Mouse (Mus musculus) heart, embryonic 13.5 days (tissue): ENCODE data around the gene Elfn2. TPM values are rescaled to one million over a fixed set of nuclear protein-coding genes. Genes with fewer than 3 reads are reported as not detected.

Source experiments
- ATAC-seq: fragments of 200-750 bp; cut with Nextera tagmentation; 2 replicates; pipeline ENCODE4 v1.8.0; 2017; ENCODE audit warnings: moderate TSS enrichment; ENCODE audit not compliant: insufficient number of reproducible peaks, low FRiP score, low TSS enrichment; ENCODE audit errors: extremely low read depth
- H3K27ac ChIP-seq: fragments of 300-500 bp; sonication (generic); replicated peaks from 2 replicates; pipeline ENCODE4 v1.5.1; 2015; ENCODE audit warnings: moderate library complexity, mild to moderate bottlenecking, inconsistent platforms
- H3K27me3 ChIP-seq: fragments of 300-500 bp; sonication (generic); replicated peaks from 2 replicates; pipeline ENCODE4 v1.6.1; 2015; ENCODE audit warnings: mild to moderate bottlenecking, inconsistent platforms
- H3K36me3 ChIP-seq: fragments of 300-500 bp; sonication (generic); 2 replicates; pipeline ENCODE4 v1.6.1; 2015; ENCODE audit warnings: mild to moderate bottlenecking, inconsistent platforms
- H3K4me1 ChIP-seq: fragments of 300-500 bp; sonication (generic); 2 replicates; pipeline ENCODE4 v1.6.1; 2015; ENCODE audit warnings: inconsistent platforms
- H3K4me2 ChIP-seq: fragments of 300-500 bp; sonication (generic); 2 replicates; pipeline ENCODE4 v1.6.1; 2015; ENCODE audit warnings: inconsistent platforms, mild to moderate bottlenecking, moderate library complexity
- H3K4me3 ChIP-seq: fragments of 300-500 bp; sonication (generic); 2 replicates; pipeline ENCODE4 v1.5.1; 2015; ENCODE audit warnings: moderate library complexity, mild to moderate bottlenecking, inconsistent platforms
- H3K9ac ChIP-seq: fragments of 300-500 bp; sonication (generic); 2 replicates; pipeline ENCODE4 v1.6.1; 2015; ENCODE audit warnings: inconsistent platforms, mild to moderate bottlenecking, moderate library complexity
- H3K9me3 ChIP-seq: fragments of 300-500 bp; sonication (generic); 2 replicates; pipeline ENCODE4 v1.6.1; 2016; ENCODE audit warnings: inconsistent platforms
- WGBS: fragments of 180-500 bp; shearing (Covaris S2); methylation state at CpG from one replicate; pipeline ENCODE4 v1.1.7; 2015; ENCODE audit warnings: mixed read lengths; 5-methylcytosine and 5-hydroxymethylcytosine counted together
- polyA plus RNA-seq: library from polyadenylated mRNA; unstranded; fragments of >200 nt; fragmentation: Nextera tagmentation; extraction: Ambion mirVana; gene quantifications from 2 replicates; pipeline ENCODE4 v1.2.1, GENCODE M21; 2015

Elfn2 gene
- polyA plus RNA-seq, 1 experiment from 2014 or later, result 0.03 TPM

DNA sequence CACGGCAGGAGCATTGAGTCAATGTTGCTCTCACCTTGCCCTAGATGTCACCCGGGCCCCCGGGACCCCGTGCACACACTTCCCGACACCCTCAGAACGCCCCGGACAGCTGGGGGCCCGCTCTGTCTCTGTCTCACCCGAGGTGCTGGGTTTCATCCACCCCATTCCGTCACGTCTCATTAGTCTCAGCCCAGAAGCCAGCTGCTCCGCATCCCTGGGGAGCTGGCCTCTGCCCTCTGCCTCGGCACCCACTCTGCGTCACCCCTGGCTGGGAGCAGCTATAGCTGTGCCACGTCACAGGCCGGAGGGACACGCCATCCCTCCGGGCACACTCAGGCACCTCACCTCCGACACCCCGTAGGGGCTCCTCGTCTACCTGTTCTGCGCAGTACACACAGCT is 38.3 kb downstream of the Elfn2 start:
- ATAC-seq, result no peak
- no peaks in the 10 kb centered on the region for H3K36me3 ChIP-seq
- 77% methylated on average over 22 of the region's 22 CpGs for WGBS
- H3K27me3 ChIP-seq, result peaks cover 78% of the 10 kb centered on the region
- peaks cover 25% of the 10 kb centered on the region for H3K4me1 ChIP-seq
- H3K9ac ChIP-seq, result no peak overlapping the region
- no peak overlapping the region for H3K27ac ChIP-seq
- no peak overlapping the region for H3K4me2 ChIP-seq
- no peak overlapping the region for H3K4me3 ChIP-seq
- H3K9me3 ChIP-seq, result no peaks in the 10 kb centered on the region

DNA sequence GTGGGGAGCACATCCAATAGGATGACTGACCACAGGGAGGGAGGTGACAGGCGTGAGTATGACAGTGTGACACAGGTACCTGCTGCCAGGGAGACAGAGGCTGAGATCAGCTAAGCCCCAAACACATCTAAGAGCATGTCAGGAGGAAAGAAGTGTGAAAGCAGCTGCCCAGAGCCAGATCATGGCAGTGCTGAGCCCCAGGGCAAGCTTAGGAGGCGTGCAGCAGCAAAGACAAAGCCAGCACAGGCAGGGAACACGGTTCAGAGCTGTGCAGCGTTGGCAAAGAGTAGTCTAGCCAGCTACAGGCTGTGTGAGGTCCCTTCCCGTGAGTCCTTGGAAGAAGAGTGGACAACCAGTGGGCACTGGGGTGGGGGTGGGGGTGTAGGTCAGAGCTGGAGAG is 40.9 kb downstream of the Elfn2 start:
- H3K4me3 ChIP-seq, result no peak overlapping the region
- no peak overlapping the region for H3K9ac ChIP-seq
- H3K27ac ChIP-seq, result no peak overlapping the region
- H3K4me2 ChIP-seq, result no peak overlapping the region
- 56% methylated on average over 5 of the region's 5 CpGs for WGBS
- no peaks in the 10 kb centered on the region for H3K36me3 ChIP-seq
- ATAC-seq, result no peak
- peaks cover 78% of the 10 kb centered on the region for H3K27me3 ChIP-seq
- no peaks in the 10 kb centered on the region for H3K9me3 ChIP-seq
- peaks cover 29% of the 10 kb centered on the region for H3K4me1 ChIP-seq

- Histone ChIP-seq H3K27me3 (peaks cover 78% of the 10 kb centered on the region), H3K4me3 (no peak overlapping the region), H3K9ac (no peak overlapping the region), H3K27ac (no peak overlapping the region), H3K36me3 (no peaks in the 10 kb centered on the region), H3K9me3 (no peaks in the 10 kb centered on the region), H3K4me1 (peaks cover 35% of the 10 kb centered on the region), H3K4me2 (no peak overlapping the region)
- ATAC-seq, result no peak
- 33% methylated on average over 9 of the region's 9 CpGs for WGBS
Observed at GRCm38 (mm10) chr15:78677015-78677414, 41.6 kb downstream of the Elfn2 start.

- ATAC-seq, result no peak
- no peak overlapping the region for H3K4me3 ChIP-seq
- H3K4me1 ChIP-seq, result peaks cover 35% of the 10 kb centered on the region
- no peak overlapping the region for H3K27ac ChIP-seq
- WGBS, result 38% methylated on average over 6 of the region's 6 CpGs
- H3K36me3 ChIP-seq, result no peaks in the 10 kb centered on the region
- no peak overlapping the region for H3K4me2 ChIP-seq
- no peaks in the 10 kb centered on the region for H3K9me3 ChIP-seq
- peaks cover 86% of the 10 kb centered on the region for H3K27me3 ChIP-seq
- H3K9ac ChIP-seq, result no peak overlapping the region
Observed at GRCm38 (mm10) chr15:78674912-78675412, 43.6 kb downstream of the Elfn2 start.

- 68% methylated on average over 19 of the region's 19 CpGs for whole genome bisulfite sequencing
- no peak for ATAC-seq
- H3K9me3 ChIP-seq, result no peaks in the 10 kb centered on the region
- no peak overlapping the region for H3K4me3 ChIP-seq
- no peak overlapping the region for H3K4me2 ChIP-seq
- peaks cover 91% of the 10 kb centered on the region for H3K27me3 ChIP-seq
- peaks cover 42% of the 10 kb centered on the region for H3K4me1 ChIP-seq
- H3K27ac ChIP-seq, result no peak overlapping the region
- no peak overlapping the region for H3K9ac ChIP-seq
- H3K36me3 ChIP-seq, result no peaks in the 10 kb centered on the region
Observed at GRCm38 (mm10) chr15:78673436-78673835, 45.1 kb downstream of the Elfn2 start.

DNA sequence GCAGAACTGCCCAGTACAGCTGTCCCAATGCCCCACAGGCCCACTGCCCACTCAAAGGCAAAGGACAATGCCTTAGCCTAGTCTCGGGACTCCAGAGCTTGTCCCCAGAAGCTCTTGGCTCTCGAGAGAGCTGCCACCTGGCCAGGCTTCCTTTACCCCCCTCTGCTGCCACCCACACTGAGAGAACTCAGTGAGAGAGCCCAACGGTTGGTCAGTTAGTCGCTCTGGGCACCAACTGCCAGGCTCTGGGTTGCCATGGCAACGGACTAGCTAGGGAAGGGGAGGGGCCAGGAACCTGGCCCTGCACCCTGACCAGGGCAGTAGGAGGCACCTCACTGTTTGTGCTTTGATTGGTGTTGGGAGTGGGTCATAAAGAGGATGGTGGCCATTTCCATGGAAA is 48.2 kb downstream of the Elfn2 start:
- no peak for ATAC-seq
- peaks cover 88% of the 10 kb centered on the region for H3K27me3 ChIP-seq
- H3K9ac ChIP-seq, result no peak overlapping the region
- no peak overlapping the region for H3K4me3 ChIP-seq
- peaks cover 24% of the 10 kb centered on the region for H3K4me1 ChIP-seq
- H3K27ac ChIP-seq, result no peak overlapping the region
- WGBS, result 39% methylated on average over 5 of the region's 5 CpGs
- no peaks in the 10 kb centered on the region for H3K9me3 ChIP-seq
- no peak overlapping the region for H3K4me2 ChIP-seq
- H3K36me3 ChIP-seq, result no peaks in the 10 kb centered on the region

DNA sequence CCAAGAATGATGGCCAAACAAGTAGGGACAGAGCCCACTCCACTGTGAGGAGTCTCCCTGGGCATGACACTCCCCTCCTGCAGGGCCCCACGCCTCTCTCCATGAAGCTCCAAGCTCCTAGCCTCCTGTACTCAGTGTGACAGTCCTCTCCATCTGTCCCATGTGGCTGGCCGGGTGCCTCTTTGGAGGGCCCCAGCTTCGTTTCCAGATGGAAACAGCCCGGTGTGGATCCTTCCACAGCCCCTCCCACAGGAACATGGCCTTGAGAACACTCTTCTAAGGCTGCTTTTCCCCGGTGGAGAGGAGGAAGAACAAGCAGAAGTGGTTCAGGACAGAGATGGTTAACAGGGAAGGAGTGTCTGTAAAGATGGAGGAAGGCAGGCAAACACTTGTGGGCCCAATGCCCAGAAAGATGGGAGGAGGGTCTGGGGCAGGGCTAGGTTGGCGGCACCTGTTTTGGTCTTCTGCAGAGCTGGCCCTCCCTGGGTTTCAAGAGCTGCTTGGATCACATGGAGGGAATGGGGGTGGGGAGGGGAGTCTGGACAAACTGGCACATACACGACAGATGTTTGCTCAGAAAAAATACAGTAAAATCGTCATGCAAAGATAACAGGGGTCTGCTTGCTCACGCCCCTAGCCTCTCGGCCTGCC is 49.2 kb downstream of the Elfn2 start:
- H3K27ac ChIP-seq, result no peak overlapping the region

GRCm38 (mm10) chr15:78664268-78664667 is 54.3 kb downstream of the Elfn2 start:
- WGBS, result 37% methylated on average over 5 of the region's 5 CpGs
- Histone ChIP-seq H3K4me3 (no peak overlapping the region), H3K27ac (no peak overlapping the region), H3K27me3 (peaks cover 47% of the 10 kb centered on the region), H3K4me1 (peaks cover 2% of the 10 kb centered on the region; the same call in 1 of the 2 replicates), H3K4me2 (no peak overlapping the region), H3K9me3 (no peaks in the 10 kb centered on the region), H3K36me3 (no peaks in the 10 kb centered on the region), H3K9ac (no peak overlapping the region)
- ATAC-seq, result no peak

More for the DNA sequence above, 49.2 kb downstream of the Elfn2 start:
- Histone ChIP-seq H3K27me3 (peaks cover 78% of the 10 kb centered on the region), H3K4me2 (no peak overlapping the region), H3K36me3 (no peaks in the 10 kb centered on the region), H3K9ac (no peak overlapping the region), H3K4me3 (no peak overlapping the region), H3K4me1 (peaks cover 15% of the 10 kb centered on the region), H3K9me3 (no peaks in the 10 kb centered on the region)
- 48% methylated on average over 10 of the region's 10 CpGs for whole genome bisulfite sequencing
- ATAC-seq, result no peak

DNA sequence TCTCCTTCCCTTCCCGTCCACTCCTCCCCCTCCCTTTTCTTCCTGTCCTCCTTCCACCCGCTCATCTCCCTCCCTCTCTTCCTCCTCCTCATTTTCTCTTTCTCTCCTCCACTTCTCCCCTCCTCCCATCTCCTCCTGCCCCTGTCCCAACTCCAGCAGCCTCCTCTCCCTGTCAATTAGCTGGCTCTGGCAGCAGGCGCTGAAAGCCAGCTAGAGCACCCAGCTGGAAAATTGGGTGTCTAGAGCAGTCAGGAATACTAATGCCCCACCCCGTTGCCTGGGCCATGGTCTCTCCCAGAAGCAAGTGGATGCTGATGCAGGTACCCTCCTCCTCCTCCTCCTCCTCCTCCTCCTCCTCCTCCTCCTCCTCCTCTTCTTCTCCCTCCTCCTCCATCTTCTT is 67.4 kb downstream of the Elfn2 start:
- ATAC-seq, result no peak

DNA sequence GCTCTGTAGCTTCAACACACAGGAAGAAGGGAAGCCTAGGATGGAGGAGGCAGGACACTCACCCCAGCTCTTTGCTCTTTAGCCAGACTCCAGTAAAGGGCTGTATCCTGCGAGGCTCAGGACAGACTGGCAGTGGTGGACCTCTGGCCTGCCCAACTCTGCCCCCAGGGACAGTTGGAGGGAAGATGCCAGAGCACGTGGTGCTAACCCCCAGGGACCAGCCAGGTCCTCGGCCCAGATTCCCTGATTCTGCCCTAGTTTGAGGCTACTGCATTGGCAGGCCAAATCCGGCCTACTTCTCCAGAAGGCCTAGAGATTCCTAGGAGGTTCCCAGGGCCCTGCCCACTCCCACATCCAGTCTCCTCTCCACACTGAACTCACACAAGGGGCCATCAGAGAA is 70.8 kb downstream of the Elfn2 start:
- H3K27ac ChIP-seq, result no peak overlapping the region
- peaks cover 75% of the 10 kb centered on the region for H3K27me3 ChIP-seq

More for the DNA sequence above, 67.4 kb downstream of the Elfn2 start:
- 38% methylated on average over 4 of the region's 4 CpGs for WGBS
- no peaks in the 10 kb centered on the region for H3K36me3 ChIP-seq
- H3K9me3 ChIP-seq, result no peaks in the 10 kb centered on the region
- no peak overlapping the region for H3K4me3 ChIP-seq
- no peak overlapping the region for H3K4me2 ChIP-seq
- no peak overlapping the region for H3K9ac ChIP-seq
- peaks cover 53% of the 10 kb centered on the region for H3K27me3 ChIP-seq
- no peak overlapping the region for H3K27ac ChIP-seq
- peaks cover 4% of the 10 kb centered on the region for H3K4me1 ChIP-seq

DNA sequence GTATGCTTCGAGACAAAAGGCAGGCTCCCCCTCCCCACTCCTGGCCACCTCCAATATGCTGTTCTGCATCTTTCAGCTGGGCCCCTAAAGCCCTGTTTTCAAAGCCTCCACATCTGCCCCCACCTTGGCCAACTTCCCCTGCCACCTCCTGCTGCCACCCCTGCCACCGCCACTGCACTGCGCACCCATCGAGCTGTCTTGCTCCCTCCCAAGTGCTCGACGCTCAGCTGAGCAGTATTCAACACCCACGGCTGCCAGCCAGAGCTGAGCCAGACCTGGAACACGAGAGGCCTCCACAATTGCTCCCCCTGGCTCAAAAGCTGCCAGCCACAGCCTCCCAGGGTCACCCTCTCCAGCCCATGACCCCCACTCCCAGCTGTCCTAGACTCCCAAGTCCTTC is 74.0 kb downstream of the Elfn2 start:
- H3K27ac ChIP-seq, result no peak overlapping the region
- no peak overlapping the region for H3K4me2 ChIP-seq
- no peaks in the 10 kb centered on the region for H3K9me3 ChIP-seq
- no peak for ATAC-seq
- no peaks in the 10 kb centered on the region for H3K36me3 ChIP-seq
- 31% methylated on average over 8 of the region's 8 CpGs for WGBS
- H3K4me1 ChIP-seq, result peaks cover 11% of the 10 kb centered on the region
- H3K4me3 ChIP-seq, result no peak overlapping the region
- H3K9ac ChIP-seq, result no peak overlapping the region
- peaks cover 81% of the 10 kb centered on the region for H3K27me3 ChIP-seq

More for the DNA sequence above, 70.8 kb downstream of the Elfn2 start:
- WGBS, result 72% methylated on average over 4 of the region's 4 CpGs
- Histone ChIP-seq H3K4me2 (no peak overlapping the region), H3K9ac (no peak overlapping the region), H3K36me3 (no peaks in the 10 kb centered on the region), H3K4me1 (peaks cover 3% of the 10 kb centered on the region; the same call in 1 of the 2 replicates), H3K4me3 (no peak overlapping the region), H3K9me3 (no peaks in the 10 kb centered on the region)
- no peak for ATAC-seq

DNA sequence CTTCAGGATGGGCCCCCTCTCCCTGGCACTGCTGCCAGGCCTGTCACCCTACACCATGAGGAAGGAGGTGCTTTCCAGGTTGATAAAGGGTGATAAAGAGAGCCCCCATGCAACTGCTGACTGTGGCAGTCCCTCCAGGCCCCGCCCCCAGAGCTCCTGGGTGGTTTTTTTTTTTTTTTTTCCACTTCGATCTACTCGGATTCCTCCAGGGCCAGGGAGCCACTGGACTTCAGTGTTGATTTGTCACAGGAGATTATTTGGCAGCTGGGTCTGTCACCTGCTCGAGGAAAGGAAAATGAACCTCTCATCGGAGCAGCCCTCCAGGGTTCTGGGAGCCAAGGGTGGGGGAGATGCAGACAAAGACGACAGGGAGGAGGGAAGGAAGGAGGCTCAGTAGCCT is 74.9 kb downstream of the Elfn2 start:
- ATAC-seq, result no peak
- Histone ChIP-seq H3K36me3 (no peaks in the 10 kb centered on the region), H3K9ac (no peak overlapping the region), H3K4me3 (no peak overlapping the region), H3K9me3 (no peaks in the 10 kb centered on the region), H3K27ac (no peak overlapping the region), H3K4me2 (no peak overlapping the region), H3K4me1 (peaks cover 11% of the 10 kb centered on the region), H3K27me3 (peaks cover 86% of the 10 kb centered on the region)
- WGBS, result 16% methylated on average over 6 of the region's 6 CpGs
